Mouse (Mus musculus) ES-E14 (cell line): ENCODE data around the gene Ccdc12. TPM values are rescaled to one million over a fixed set of nuclear protein-coding genes. Genes with fewer than 3 reads are reported as not detected.

ENCODE experiments used
- DNase-seq: peaks from one replicate; pipeline ENCODE4 v3.0.0-alpha.2; 2013; ENCODE audit warnings: low read depth, low spot score
- H3K27ac ChIP-seq: 2 replicates; pipeline ENCODE4 v1.5.1; 2012; ENCODE audit warnings: low read depth, mild to moderate bottlenecking, low read length, moderate library complexity, mixed read lengths; ENCODE audit not compliant: poor library complexity, insufficient read depth, severe bottlenecking
- H3K36me3 ChIP-seq: 2 replicates; pipeline ENCODE4 v1.6.1; 2012; ENCODE audit warnings: mild to moderate bottlenecking, low read length, moderate library complexity, mixed read lengths; ENCODE audit not compliant: control insufficient read depth, poor library complexity, insufficient read depth, severe bottlenecking
- H3K4me1 ChIP-seq, 2 experiments: fragments of 150-350 bp in 1 of 2; sonication (generic) in 1 of 2; 2 replicates each; pipeline ENCODE4 v1.6.1; 2012; ENCODE audit warnings: low read length in 2 of 2, mild to moderate bottlenecking in 1 of 2, mixed read lengths in 1 of 2; ENCODE audit not compliant: control insufficient read depth in 2 of 2, insufficient read depth in 2 of 2, poor library complexity in 1 of 2
- H3K4me3 ChIP-seq, 2 experiments: fragments of 150-350 bp in 1 of 2; sonication (generic) in 1 of 2; 2 replicates each; pipeline ENCODE4 v1.5.1; 2012; ENCODE audit warnings: low read length in 2 of 2, low read depth in 1 of 2, mild to moderate bottlenecking in 1 of 2, mixed read lengths in 1 of 2; ENCODE audit not compliant: insufficient read depth in 1 of 2, poor library complexity in 1 of 2, severe bottlenecking in 1 of 2
- H3K9ac ChIP-seq: 2 replicates; pipeline ENCODE4 v1.6.1; 2012; ENCODE audit warnings: low read depth, mild to moderate bottlenecking, low read length, mixed read lengths; ENCODE audit not compliant: poor library complexity, insufficient read depth, severe bottlenecking
- H3K9me3 ChIP-seq: fragments of 150-350 bp; sonication (generic); 2 replicates; pipeline ENCODE4 v1.6.1; 2012; ENCODE audit warnings: low read depth, mild to moderate bottlenecking, low read length; ENCODE audit not compliant: control insufficient read depth, insufficient read depth
- CHD2 ChIP-seq: IDR thresholded peaks from 2 replicates; pipeline ENCODE4 v1.6.1; 2014; ENCODE audit warnings: mild to moderate bottlenecking, low read depth, low read length, inconsistent platforms
- HCFC1 ChIP-seq: IDR thresholded peaks from 2 replicates; pipeline ENCODE4 v1.6.1; 2012; ENCODE audit warnings: low read length, inconsistent platforms, borderline replicate concordance; ENCODE audit not compliant: insufficient read depth
- MAFK ChIP-seq: IDR thresholded peaks from 2 replicates; pipeline ENCODE4 v1.6.1; 2014; ENCODE audit warnings: mild to moderate bottlenecking, low read depth, low read length, inconsistent platforms; ENCODE audit not compliant: insufficient read depth
- ZC3H11A ChIP-seq: IDR thresholded peaks from 2 replicates; pipeline ENCODE4 v1.6.1; 2012; ENCODE audit warnings: low read depth, mild to moderate bottlenecking, inconsistent platforms, low read length, borderline replicate concordance
- ZNF384 ChIP-seq: IDR thresholded peaks from 2 replicates; pipeline ENCODE4 v1.6.1; 2012; ENCODE audit warnings: low read depth, low read length, inconsistent platforms
- in situ Hi-C, 2 experiments: fragments of 600-800 bp; cut with MboI; formaldehyde crosslinking; loops; one replicate each; pipeline ENCODE4 v1.15.1; 2025; ENCODE audit warnings: low sequenced_read_pairs in 2 of 2, inconsistent platforms in 1 of 2; ENCODE audit not compliant: unreplicated experiment in 2 of 2
- total RNA-seq: library from RNA; depleted of rRNA; stranded (reverse); fragments of 300-350 nt; gene quantifications from 2 replicates; pipeline ENCODE4 v1.2.3, GENCODE M21; 2012

Gene Ccdc12
- total RNA-seq, 1 experiment, result 79.9 TPM

GRCm38 (mm10) chr9:110667219-110667836 lies 11.0 kb downstream of the Ccdc12 start:
- Histone ChIP-seq H3K9ac (no peak overlapping the region), H3K4me3 (no peak overlapping the region), H3K27ac (no peak overlapping the region), H3K4me1 (peaks cover 5 to 10% of the 10 kb centered on the region in 2 experiments; a peak in 2 of 4 replicates), H3K36me3 (no peaks in the 10 kb centered on the region; the same call in 1 of the 2 replicates), H3K9me3 (no peaks in the 10 kb centered on the region)
- no peak for TF ChIP-seq CHD2
- TF ChIP-seq ZC3H11A, result no peak
- no peak for TF ChIP-seq HCFC1
- no peak for TF ChIP-seq ZNF384
- TF ChIP-seq MAFK, result no peak
- no peak for DNase-seq
- in situ Hi-C loops, result no loop called here

GRCm38 (mm10) chr9:110668601-110669293 lies 12.4 kb downstream of the Ccdc12 start:
- no peak overlapping the region for H3K9ac ChIP-seq
- no peak for DNase-seq
- peaks cover under 1% of the 10 kb centered on the region; the same call in 1 of the 2 replicates for H3K36me3 ChIP-seq
- H3K4me3 ChIP-seq, result no peak overlapping the region
- H3K4me1 ChIP-seq, result peaks cover 5 to 10% of the 10 kb centered on the region in 2 experiments; a peak in 2 of 4 replicates
- H3K27ac ChIP-seq, result no peak overlapping the region
- no peak for TF ChIP-seq MAFK
- TF ChIP-seq HCFC1, result no peak
- TF ChIP-seq ZNF384, result no peak
- TF ChIP-seq CHD2, result no peak
- no peak for TF ChIP-seq ZC3H11A
- no peaks in the 10 kb centered on the region for H3K9me3 ChIP-seq
- in situ Hi-C loops, result no loop called here

- no peak for TF ChIP-seq HCFC1
- no peak for TF ChIP-seq ZNF384
- no peak for TF ChIP-seq MAFK
- no peak for TF ChIP-seq CHD2
- no peak for TF ChIP-seq ZC3H11A
- H3K9ac ChIP-seq, result no peak overlapping the region
- in situ Hi-C loops, result no loop called here
- peaks cover 3% of the 10 kb centered on the region; the same call in 1 of the 2 replicates for H3K36me3 ChIP-seq
- H3K4me1 ChIP-seq, result peaks cover 5 to 12% of the 10 kb centered on the region in 2 experiments; a peak in 2 of 4 replicates
- no peak for DNase-seq
- H3K4me3 ChIP-seq, result no peak overlapping the region
- H3K27ac ChIP-seq, result no peak overlapping the region
- no peaks in the 10 kb centered on the region for H3K9me3 ChIP-seq
Observed at GRCm38 (mm10) chr9:110669785-110670184, 13.5 kb downstream of the Ccdc12 start.

- TF ChIP-seq HCFC1, result no peak
- TF ChIP-seq CHD2, result no peak
- TF ChIP-seq ZC3H11A, result no peak
- Histone ChIP-seq H3K9ac (no peak overlapping the region), H3K4me1 (peaks cover 0 to 11% of the 10 kb centered on the region in 2 experiments; a peak in 2 of 4 replicates), H3K36me3 (peaks cover 3% of the 10 kb centered on the region; the same call in 1 of the 2 replicates), H3K4me3 (no peak overlapping the region), H3K9me3 (no peaks in the 10 kb centered on the region), H3K27ac (no peak overlapping the region)
- DNase-seq, result no peak
- in situ Hi-C loops, result no loop called here
Observed at GRCm38 (mm10) chr9:110672462-110673106, 16.3 kb downstream of the Ccdc12 start.
